Mouse (Mus musculus): ENCODE measurements around the gene Snd1. TPM values are rescaled to one million over a fixed set of nuclear protein-coding genes. Genes with fewer than 3 reads are reported as not detected.

Snd1 gene
- polyA plus RNA-seq, 1 experiment from 2014 or later, result 139 TPM

GRCm38 (mm10) chr6:28747931-28748670 lies 273.2 kb downstream of the Snd1 start:
- no peaks in the 10 kb centered on the region for H3K9me3 ChIP-seq (ENCODE audit: control insufficient read depth, low read length)
- no peak overlapping the region for H3K27ac ChIP-seq (ENCODE audit: low read depth)
- H3K4me3 ChIP-seq (ENCODE audit: low read depth, low read length), result no peak overlapping the region
- H3K4me2 ChIP-seq (ENCODE audit: low read length), result no peak overlapping the region
- no peak overlapping the region for H3K9ac ChIP-seq (ENCODE audit: low read length)
- no peaks in the 10 kb centered on the region; the same call in 1 of the 2 replicates for H3K4me1 ChIP-seq (replicated peaks; ENCODE audit: control insufficient read depth, insufficient read depth, low read length)
- no peak for ATAC-seq (replicated peaks; ENCODE audit: low FRiP score, low TSS enrichment, low read depth)
- DNase-seq (ENCODE audit: low spot score), result no peak
- no peaks in the 10 kb centered on the region for H3K27me3 ChIP-seq (replicated peaks; ENCODE audit: control insufficient read depth, insufficient read depth, low read length)
- H3K36me3 ChIP-seq (ENCODE audit: control insufficient read depth, insufficient read depth, low read length), result peaks cover 19% of the 10 kb centered on the region
- WGBS, result 70% methylated on average over 14 of the region's 14 CpGs

GRCm38 (mm10) chr6:28749224-28749623 lies 274.3 kb downstream of the Snd1 start:
- WGBS, result 77% methylated on average over 3 of the region's 3 CpGs
- no peak overlapping the region for H3K4me2 ChIP-seq (ENCODE audit: low read length)
- H3K4me1 ChIP-seq (replicated peaks; ENCODE audit: control insufficient read depth, insufficient read depth, low read length), result no peaks in the 10 kb centered on the region
- H3K36me3 ChIP-seq (ENCODE audit: control insufficient read depth, insufficient read depth, low read length), result peaks cover 21% of the 10 kb centered on the region
- no peak overlapping the region for H3K27ac ChIP-seq (ENCODE audit: low read depth)
- ATAC-seq (replicated peaks; ENCODE audit: low FRiP score, low TSS enrichment, low read depth) (no peak), DNase-seq (ENCODE audit: low spot score) (no peak)
- no peak overlapping the region for H3K4me3 ChIP-seq (ENCODE audit: low read depth, low read length)
- H3K27me3 ChIP-seq (replicated peaks; ENCODE audit: control insufficient read depth, insufficient read depth, low read length), result no peaks in the 10 kb centered on the region
- H3K9ac ChIP-seq (ENCODE audit: low read length), result no peak overlapping the region
- no peaks in the 10 kb centered on the region for H3K9me3 ChIP-seq (ENCODE audit: control insufficient read depth, low read length)

- Histone ChIP-seq H3K36me3 (ENCODE audit: control insufficient read depth, insufficient read depth, low read length) (peaks cover 17% of the 10 kb centered on the region), H3K27me3 (replicated peaks; ENCODE audit: control insufficient read depth, insufficient read depth, low read length) (no peaks in the 10 kb centered on the region), H3K27ac (ENCODE audit: low read depth) (no peak overlapping the region), H3K9ac (ENCODE audit: low read length) (no peak overlapping the region), H3K4me1 (replicated peaks; ENCODE audit: control insufficient read depth, insufficient read depth, low read length) (0 out of 2 replicates have a peak, but pooled peaks cover 1% of the 10 kb centered on the region), H3K4me2 (ENCODE audit: low read length) (no peak overlapping the region), H3K9me3 (ENCODE audit: control insufficient read depth, low read length) (no peaks in the 10 kb centered on the region), H3K4me3 (ENCODE audit: low read depth, low read length) (no peak overlapping the region)
- no peak for DNase-seq (ENCODE audit: low spot score)
- no peak for ATAC-seq (replicated peaks; ENCODE audit: low FRiP score, low TSS enrichment, low read depth)
- WGBS, result 62% methylated on average over 3 of the region's 3 CpGs
These were observed 276.2 kb downstream of the Snd1 start for GRCm38 (mm10) chr6:28751186-28751585.

GRCm38 (mm10) chr6:28753217-28753616 lies 278.3 kb downstream of the Snd1 start:
- no peaks in the 10 kb centered on the region for H3K27me3 ChIP-seq (replicated peaks; ENCODE audit: control insufficient read depth, insufficient read depth, low read length)
- no peak overlapping the region for H3K9ac ChIP-seq (ENCODE audit: low read length)
- no peak overlapping the region for H3K4me3 ChIP-seq (ENCODE audit: low read depth, low read length)
- H3K36me3 ChIP-seq (ENCODE audit: control insufficient read depth, insufficient read depth, low read length), result peaks cover 10% of the 10 kb centered on the region
- ATAC-seq (replicated peaks; ENCODE audit: low FRiP score, low TSS enrichment, low read depth) (no peak), DNase-seq (ENCODE audit: low spot score) (no peak)
- H3K4me1 ChIP-seq (replicated peaks; ENCODE audit: control insufficient read depth, insufficient read depth, low read length), result 0 out of 2 replicates have a peak, but pooled peaks cover 4% of the 10 kb centered on the region
- 96% methylated on average over 5 of the region's 5 CpGs for WGBS
- no peak overlapping the region for H3K4me2 ChIP-seq (ENCODE audit: low read length)
- H3K9me3 ChIP-seq (ENCODE audit: control insufficient read depth, low read length), result no peaks in the 10 kb centered on the region
- no peak overlapping the region for H3K27ac ChIP-seq (ENCODE audit: low read depth)

- Histone ChIP-seq H3K27ac (ENCODE audit: low read depth) (no peak overlapping the region), H3K9ac (ENCODE audit: low read length) (no peak overlapping the region), H3K4me1 (replicated peaks; ENCODE audit: control insufficient read depth, insufficient read depth, low read length) (0 out of 2 replicates have a peak, but pooled peaks cover 4% of the 10 kb centered on the region), H3K4me3 (ENCODE audit: low read depth, low read length) (no peak overlapping the region), H3K27me3 (replicated peaks; ENCODE audit: control insufficient read depth, insufficient read depth, low read length) (no peaks in the 10 kb centered on the region), H3K36me3 (ENCODE audit: control insufficient read depth, insufficient read depth, low read length) (peaks cover 10% of the 10 kb centered on the region), H3K4me2 (ENCODE audit: low read length) (no peak overlapping the region), H3K9me3 (ENCODE audit: control insufficient read depth, low read length) (no peaks in the 10 kb centered on the region)
- ATAC-seq (replicated peaks; ENCODE audit: low FRiP score, low TSS enrichment, low read depth) (no peak), DNase-seq (ENCODE audit: low spot score) (no peak)
- 94% methylated on average over 5 of the region's 5 CpGs for WGBS
These were observed 278.7 kb downstream of the Snd1 start for GRCm38 (mm10) chr6:28753681-28754080.

GRCm38 (mm10) chr6:28754127-28754898 lies 279.4 kb downstream of the Snd1 start:
- Histone ChIP-seq H3K27ac (ENCODE audit: low read depth) (no peak overlapping the region), H3K4me3 (ENCODE audit: low read depth, low read length) (no peak overlapping the region), H3K9me3 (ENCODE audit: control insufficient read depth, low read length) (no peaks in the 10 kb centered on the region), H3K36me3 (ENCODE audit: control insufficient read depth, insufficient read depth, low read length) (peaks cover 10% of the 10 kb centered on the region), H3K4me2 (ENCODE audit: low read length) (no peak overlapping the region), H3K4me1 (replicated peaks; ENCODE audit: control insufficient read depth, insufficient read depth, low read length) (0 out of 2 replicates have a peak, but pooled peaks cover 4% of the 10 kb centered on the region), H3K9ac (ENCODE audit: low read length) (no peak overlapping the region), H3K27me3 (replicated peaks; ENCODE audit: control insufficient read depth, insufficient read depth, low read length) (no peaks in the 10 kb centered on the region)
- DNase-seq (ENCODE audit: low spot score) (no peak), ATAC-seq (replicated peaks; ENCODE audit: low FRiP score, low TSS enrichment, low read depth) (no peak)
- WGBS, result 92% methylated on average over 6 of the region's 6 CpGs

- no peak overlapping the region for H3K27ac ChIP-seq (ENCODE audit: low read depth)
- no peak overlapping the region for H3K4me3 ChIP-seq (ENCODE audit: low read depth, low read length)
- 80% methylated on average over 10 of the region's 10 CpGs for WGBS
- no peak for DNase-seq (ENCODE audit: low spot score)
- H3K27me3 ChIP-seq (replicated peaks; ENCODE audit: control insufficient read depth, insufficient read depth, low read length), result no peaks in the 10 kb centered on the region
- H3K4me2 ChIP-seq (ENCODE audit: low read length), result no peak overlapping the region
- H3K4me1 ChIP-seq (replicated peaks; ENCODE audit: control insufficient read depth, insufficient read depth, low read length), result peaks cover 12% of the 10 kb centered on the region; the same call in 1 of the 2 replicates
- no peaks in the 10 kb centered on the region for H3K9me3 ChIP-seq (ENCODE audit: control insufficient read depth, low read length)
- H3K9ac ChIP-seq (ENCODE audit: low read length), result no peak overlapping the region
- peaks cover 10% of the 10 kb centered on the region for H3K36me3 ChIP-seq (ENCODE audit: control insufficient read depth, insufficient read depth, low read length)
- ATAC-seq (replicated peaks; ENCODE audit: low FRiP score, low TSS enrichment, low read depth), result no peak
These were observed 281.5 kb downstream of the Snd1 start for GRCm38 (mm10) chr6:28756306-28757018.

- H3K27ac ChIP-seq (ENCODE audit: low read depth), result no peak overlapping the region
- no peak overlapping the region for H3K9ac ChIP-seq (ENCODE audit: low read length)
- ATAC-seq (replicated peaks; ENCODE audit: low FRiP score, low TSS enrichment, low read depth) (peak; percentile 62; the same call in 1 of the 2 replicates), DNase-seq (ENCODE audit: low spot score) (no peak)
- H3K9me3 ChIP-seq (ENCODE audit: control insufficient read depth, low read length), result no peaks in the 10 kb centered on the region
- no peak overlapping the region for H3K4me3 ChIP-seq (ENCODE audit: low read depth, low read length)
- peaks cover 6% of the 10 kb centered on the region for H3K36me3 ChIP-seq (ENCODE audit: control insufficient read depth, insufficient read depth, low read length)
- WGBS, result 75% methylated on average over 4 of the region's 4 CpGs
- no peak overlapping the region for H3K4me2 ChIP-seq (ENCODE audit: low read length)
- H3K4me1 ChIP-seq (replicated peaks; ENCODE audit: control insufficient read depth, insufficient read depth, low read length), result peaks cover 12% of the 10 kb centered on the region; the same call in 1 of the 2 replicates
- no peaks in the 10 kb centered on the region for H3K27me3 ChIP-seq (replicated peaks; ENCODE audit: control insufficient read depth, insufficient read depth, low read length)
These were observed 283.4 kb downstream of the Snd1 start for GRCm38 (mm10) chr6:28758293-28758692.
